Mouse (Mus musculus): ENCODE results near the gene Cd47. TPM values are rescaled to one million over a fixed set of nuclear protein-coding genes. Genes with fewer than 3 reads are reported as not detected.

The Cd47 gene
- polyA plus RNA-seq, 1 experiment from 2014 or later: 98.2 TPM

DNA sequence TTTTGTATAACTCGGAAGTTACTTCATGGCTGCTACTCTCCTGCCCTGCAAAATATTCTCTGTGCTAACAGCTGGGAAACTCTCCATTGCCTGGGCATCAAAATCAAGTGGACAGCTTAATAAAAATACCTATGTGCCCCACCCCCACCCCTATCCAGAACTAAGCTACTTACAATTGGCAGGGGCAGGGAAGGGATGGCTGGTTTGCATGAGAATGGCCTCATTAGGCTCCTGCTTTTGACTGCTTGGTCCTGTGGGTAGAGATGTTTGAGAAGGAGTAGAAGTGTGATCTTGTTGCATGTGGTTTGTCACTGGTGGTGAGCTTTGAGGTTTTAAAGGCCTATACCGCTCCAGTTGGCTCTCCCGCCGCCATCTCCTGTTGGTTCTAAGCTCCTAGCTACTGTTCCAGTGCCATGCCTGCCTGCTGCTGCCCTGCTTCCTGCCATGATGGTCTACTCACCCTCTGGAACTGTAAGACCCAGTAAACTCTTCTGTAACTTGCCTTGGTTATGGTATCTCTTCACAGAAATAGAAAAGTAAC, 31.8 kb upstream of the Cd47 start:
- ATAC-seq: no peak
- Histone ChIP-seq H3K4me2 (replicated peaks; ENCODE audit: low read depth) (no peak overlapping the region), H3K9ac (ENCODE audit: low read depth, low read length) (no peak overlapping the region), H3K27ac (ENCODE audit: low read depth, low read length) (no peak overlapping the region), H3K4me1 (replicated peaks; ENCODE audit: control insufficient read depth, insufficient read depth, low read length) (no peaks in the 10 kb centered on the region), H3K27me3 (replicated peaks; ENCODE audit: control insufficient read depth, insufficient read depth, low read length) (no peaks in the 10 kb centered on the region), H3K4me3 (ENCODE audit: low read depth, low read length) (no peak overlapping the region), H3K9me3 (ENCODE audit: control insufficient read depth) (no peaks in the 10 kb centered on the region), H3K36me3 (ENCODE audit: control insufficient read depth, insufficient read depth) (no peaks in the 10 kb centered on the region; the same call in 1 of the 2 replicates)
- no peak for TF ChIP-seq CTCF (IDR thresholded peaks at IDR 0.05; ENCODE audit: low read depth)
- 90% methylated on average over 4 of the region's 4 CpGs for WGBS

DNA sequence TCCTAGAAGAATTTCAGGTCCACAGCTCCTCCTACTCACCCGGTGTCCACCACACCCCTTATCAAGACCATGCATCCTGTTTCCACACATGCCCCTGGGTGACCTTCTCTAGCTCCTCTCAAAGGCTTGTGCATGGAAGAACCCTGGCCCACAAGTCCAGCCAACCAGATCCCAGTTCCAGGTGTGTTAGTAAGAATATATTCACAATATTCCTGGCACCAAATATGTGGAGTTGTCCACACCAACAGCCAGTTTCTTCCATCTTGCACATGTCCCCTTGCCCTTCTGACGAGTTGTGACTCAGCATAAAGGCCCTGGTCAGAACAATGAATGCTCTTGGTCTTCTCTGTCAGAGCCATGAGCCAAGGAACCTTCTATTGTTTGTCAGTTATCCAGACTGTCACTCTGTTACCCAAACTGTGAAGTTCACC, 30.5 kb upstream of the Cd47 start:
- H3K4me2 ChIP-seq (replicated peaks; ENCODE audit: low read depth): no peak overlapping the region
- no peaks in the 10 kb centered on the region for H3K4me1 ChIP-seq (replicated peaks; ENCODE audit: control insufficient read depth, insufficient read depth, low read length)
- H3K4me3 ChIP-seq (ENCODE audit: low read depth, low read length): no peak overlapping the region
- no peaks in the 10 kb centered on the region for H3K9me3 ChIP-seq (ENCODE audit: control insufficient read depth)
- H3K27ac ChIP-seq (ENCODE audit: low read depth, low read length): no peak overlapping the region
- H3K36me3 ChIP-seq (ENCODE audit: control insufficient read depth, insufficient read depth): no peaks in the 10 kb centered on the region; the same call in 1 of the 2 replicates
- no peak overlapping the region for H3K9ac ChIP-seq (ENCODE audit: low read depth, low read length)
- TF ChIP-seq CTCF (IDR thresholded peaks at IDR 0.05; ENCODE audit: low read depth): no peak
- 74% methylated on average over 2 of the region's 2 CpGs for WGBS
- no peaks in the 10 kb centered on the region for H3K27me3 ChIP-seq (replicated peaks; ENCODE audit: control insufficient read depth, insufficient read depth, low read length)
- no peak for ATAC-seq

DNA sequence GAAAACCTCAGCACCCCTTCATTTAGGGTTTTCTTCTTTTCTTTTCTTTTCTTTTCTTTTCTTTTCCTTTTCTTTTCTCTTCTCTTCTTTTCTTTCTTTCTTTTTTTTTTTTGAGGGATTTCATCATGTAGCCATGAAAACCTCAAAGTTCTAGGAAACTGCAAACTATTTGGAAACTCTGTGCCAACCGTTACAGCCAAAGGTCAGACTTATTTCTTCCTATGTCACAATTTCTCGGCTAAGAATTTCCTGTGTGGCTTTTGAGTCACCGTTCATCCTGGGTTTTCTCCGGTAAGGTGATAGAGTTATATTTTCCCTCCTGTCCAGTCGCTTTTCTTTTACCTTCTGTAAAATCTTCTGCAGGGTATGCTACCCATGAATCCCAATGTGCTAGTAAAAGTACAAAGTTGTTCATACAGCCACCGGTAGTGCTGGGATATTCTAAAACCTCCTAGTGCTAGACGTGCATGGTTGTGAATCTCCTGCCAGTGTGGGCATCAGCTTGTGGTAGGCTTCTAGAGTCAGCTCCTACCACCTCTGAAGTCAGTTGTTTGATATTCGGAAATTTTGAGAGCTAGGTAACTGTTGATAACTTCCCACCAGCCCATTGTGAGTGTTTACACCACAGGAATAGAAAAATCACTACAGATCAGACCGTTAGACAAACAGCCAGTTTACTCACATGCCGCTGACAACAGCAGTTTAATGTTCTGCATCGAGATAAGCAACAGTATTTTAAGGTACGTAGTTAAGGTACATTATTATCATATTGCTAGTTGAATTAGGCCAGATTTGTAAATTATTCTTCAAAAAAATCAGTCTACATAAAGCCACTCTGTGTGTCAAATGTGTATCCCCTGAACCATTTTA, 29.8 kb upstream of the Cd47 start:
- Histone ChIP-seq H3K9me3 (ENCODE audit: control insufficient read depth) (no peaks in the 10 kb centered on the region), H3K27me3 (replicated peaks; ENCODE audit: control insufficient read depth, insufficient read depth, low read length) (no peaks in the 10 kb centered on the region), H3K4me2 (replicated peaks; ENCODE audit: low read depth) (no peak overlapping the region), H3K27ac (ENCODE audit: low read depth, low read length) (no peak overlapping the region), H3K36me3 (ENCODE audit: control insufficient read depth, insufficient read depth) (no peaks in the 10 kb centered on the region; the same call in 1 of the 2 replicates), H3K4me3 (ENCODE audit: low read depth, low read length) (no peak overlapping the region), H3K9ac (ENCODE audit: low read depth, low read length) (no peak overlapping the region), H3K4me1 (replicated peaks; ENCODE audit: control insufficient read depth, insufficient read depth, low read length) (no peaks in the 10 kb centered on the region)
- TF ChIP-seq CTCF (IDR thresholded peaks at IDR 0.05; ENCODE audit: low read depth): no peak
- WGBS: 86% methylated on average over 12 of the region's 12 CpGs
- ATAC-seq: no peak

GRCm38 (mm10) chr16:49771609-49772396, 28.5 kb upstream of the Cd47 start:
- 79% methylated on average over 7 of the region's 7 CpGs for WGBS
- H3K4me3 ChIP-seq (ENCODE audit: low read depth, low read length): no peak overlapping the region
- H3K27ac ChIP-seq (ENCODE audit: low read depth, low read length): no peak overlapping the region
- H3K36me3 ChIP-seq (ENCODE audit: control insufficient read depth, insufficient read depth): no peaks in the 10 kb centered on the region
- H3K9ac ChIP-seq (ENCODE audit: low read depth, low read length): no peak overlapping the region
- TF ChIP-seq CTCF (IDR thresholded peaks at IDR 0.05; ENCODE audit: low read depth): no peak
- H3K9me3 ChIP-seq (ENCODE audit: control insufficient read depth): no peaks in the 10 kb centered on the region
- no peak for ATAC-seq
- H3K27me3 ChIP-seq (replicated peaks; ENCODE audit: control insufficient read depth, insufficient read depth, low read length): no peaks in the 10 kb centered on the region
- no peaks in the 10 kb centered on the region for H3K4me1 ChIP-seq (replicated peaks; ENCODE audit: control insufficient read depth, insufficient read depth, low read length)
- no peak overlapping the region for H3K4me2 ChIP-seq (replicated peaks; ENCODE audit: low read depth)

DNA sequence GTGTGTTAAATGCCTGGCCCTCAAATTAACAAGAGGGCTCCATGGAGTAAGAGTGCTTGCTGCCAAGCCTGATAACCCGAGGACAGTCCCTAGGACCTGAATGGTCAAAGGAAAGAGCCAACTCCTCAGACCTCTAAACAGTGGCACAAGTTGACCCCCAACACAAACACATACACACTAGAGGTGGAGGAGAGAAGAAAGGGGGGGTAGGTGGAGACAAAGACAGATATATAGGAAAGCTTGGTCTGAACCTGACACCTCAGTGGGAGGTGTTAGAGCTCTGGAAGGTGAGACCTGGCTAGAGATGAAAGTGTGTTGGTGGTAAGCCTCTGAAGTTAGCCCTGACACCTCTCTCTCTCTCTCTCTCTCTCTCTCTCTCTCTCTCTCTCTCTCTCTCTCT, 27.8 kb upstream of the Cd47 start:
- H3K9me3 ChIP-seq (ENCODE audit: control insufficient read depth): no peaks in the 10 kb centered on the region
- no peaks in the 10 kb centered on the region for H3K4me1 ChIP-seq (replicated peaks; ENCODE audit: control insufficient read depth, insufficient read depth, low read length)
- no peak for ATAC-seq
- no peak overlapping the region for H3K9ac ChIP-seq (ENCODE audit: low read depth, low read length)
- no peak overlapping the region for H3K4me3 ChIP-seq (ENCODE audit: low read depth, low read length)
- no peak overlapping the region for H3K4me2 ChIP-seq (replicated peaks; ENCODE audit: low read depth)
- H3K27me3 ChIP-seq (replicated peaks; ENCODE audit: control insufficient read depth, insufficient read depth, low read length): no peaks in the 10 kb centered on the region
- WGBS: 52% methylated on average over 1 of the region's 1 CpGs
- H3K27ac ChIP-seq (ENCODE audit: low read depth, low read length): no peak overlapping the region
- no peak for TF ChIP-seq CTCF (IDR thresholded peaks at IDR 0.05; ENCODE audit: low read depth)
- no peaks in the 10 kb centered on the region for H3K36me3 ChIP-seq (ENCODE audit: control insufficient read depth, insufficient read depth)

GRCm38 (mm10) chr16:49773068-49773467, 27.3 kb upstream of the Cd47 start:
- WGBS: 85% methylated on average over 1 of the region's 1 CpGs
- H3K9ac ChIP-seq (ENCODE audit: low read depth, low read length): no peak overlapping the region
- no peak overlapping the region for H3K4me3 ChIP-seq (ENCODE audit: low read depth, low read length)
- H3K9me3 ChIP-seq (ENCODE audit: control insufficient read depth): no peaks in the 10 kb centered on the region
- H3K4me1 ChIP-seq (replicated peaks; ENCODE audit: control insufficient read depth, insufficient read depth, low read length): no peaks in the 10 kb centered on the region
- H3K27me3 ChIP-seq (replicated peaks; ENCODE audit: control insufficient read depth, insufficient read depth, low read length): no peaks in the 10 kb centered on the region
- ATAC-seq: no peak
- H3K36me3 ChIP-seq (ENCODE audit: control insufficient read depth, insufficient read depth): no peaks in the 10 kb centered on the region
- H3K4me2 ChIP-seq (replicated peaks; ENCODE audit: low read depth): no peak overlapping the region
- no peak overlapping the region for H3K27ac ChIP-seq (ENCODE audit: low read depth, low read length)
- no peak for TF ChIP-seq CTCF (IDR thresholded peaks at IDR 0.05; ENCODE audit: low read depth)
